Comparison of ENCODE assay signal across 10 mouse cellular contexts in the genomic region with DNA sequence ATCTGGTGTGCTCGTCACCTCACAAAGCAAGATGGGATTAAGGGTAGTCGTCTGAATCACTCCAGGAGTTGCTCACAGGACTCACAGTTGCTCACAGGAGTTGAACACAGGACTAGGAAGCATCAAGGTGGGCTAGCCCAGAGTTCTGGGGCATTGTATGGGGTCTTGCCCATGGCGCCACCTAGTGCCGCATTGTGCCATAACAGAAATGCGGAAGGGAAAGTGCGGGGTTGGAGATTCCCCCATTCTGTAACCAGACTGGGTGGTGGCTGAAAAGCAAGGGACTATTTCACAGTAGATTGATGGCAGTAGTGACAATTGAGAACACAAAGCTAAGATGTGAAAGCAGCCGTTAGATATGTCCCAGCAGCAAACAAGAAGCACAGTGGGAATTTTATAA. TPM values are rescaled to one million over a fixed set of nuclear protein-coding genes. Genes with fewer than 3 reads are reported as not detected.
ATAC-seq lines count a peak whose summit lies in the region.
"Had no signal": no experiment of that assay in that cellular context is flagged by ENCODE, and none has a peak within 500 bp of the region (broad histone marks: within the 10 kb centered on the region; RNA-seq: fewer than 3 reads in every experiment).

No protein-coding gene starts in this region.

- peak; percentile 53 for ATAC-seq in common myeloid progenitor, adult 5-6 weeks (replicated peaks; ENCODE audit: low read depth, poor library complexity, severe bottlenecking)
- peak; percentile 37 for ATAC-seq in erythroid progenitor cell, adult 5-6 weeks (replicated peaks; ENCODE audit: low FRiP score, poor library complexity, severe bottlenecking)
- ATAC-seq in hematopoietic stem cell, adult 5-6 weeks (replicated peaks in 1 of 2; ENCODE audit: insufficient read depth in 1 of 2, low FRiP score in 2 of 2, low TSS enrichment in 1 of 2, low read depth in 1 of 2, poor library complexity in 2 of 2, severe bottlenecking in 2 of 2): peak; percentile 52 to 60
- ATAC-seq in megakaryocyte progenitor cell, adult 5-6 weeks (replicated peaks; ENCODE audit: poor library complexity): peak; percentile 53
- peak; percentile 69 for ATAC-seq in neutrophil, adult 5-6 weeks (ENCODE audit: extremely low read depth, insufficient number of reproducible peaks, low FRiP score, poor library complexity, severe bottlenecking)

RNA-seq across cellular contexts. Expression of gene Entpd4b, which starts 12.5 kb away (rescaled TPM):
- total RNA-seq in common myeloid progenitor, adult 5-6 weeks (2017): 11.1 and 16.2 TPM in 2 replicates
- total RNA-seq in erythroid progenitor cell, adult 5-6 weeks (2015; ENCODE audit: low replicate concordance): 0.72 and 0.84 TPM in 2 replicates
- total RNA-seq in erythroid progenitor cell, adult 5-6 weeks (2017; ENCODE audit: low replicate concordance): 1.2 and 5.3 TPM in 2 replicates
- total RNA-seq in hematopoietic stem cell, adult 5-6 weeks (2017): 16.2 and 22.6 TPM in 2 replicates
- total RNA-seq in megakaryocyte progenitor cell, adult 5-6 weeks (2015): 6.3 and 9.7 TPM in 2 replicates
- 8.6 and 10.2 TPM in 2 replicates for total RNA-seq in megakaryocyte progenitor cell, adult 5-6 weeks (2017)
- 8.6 and 8.8 TPM in 2 replicates for total RNA-seq in neutrophil, adult 5-6 weeks (2017)

RNA-seq across cellular contexts. Expression of gene Gm27179, which starts 30.3 kb away (rescaled TPM):
- total RNA-seq in common myeloid progenitor, adult 5-6 weeks (2017): 0.29 TPM in 1 of 2 replicates, not detected in the other
- total RNA-seq in erythroid progenitor cell, adult 5-6 weeks (2015; ENCODE audit: low replicate concordance): not detected in 2 replicates
- total RNA-seq in erythroid progenitor cell, adult 5-6 weeks (2017; ENCODE audit: low replicate concordance): not detected in 2 replicates
- not detected in 2 replicates for total RNA-seq in hematopoietic stem cell, adult 5-6 weeks (2017)
- not detected in 2 replicates for total RNA-seq in megakaryocyte progenitor cell, adult 5-6 weeks (2015)
- total RNA-seq in megakaryocyte progenitor cell, adult 5-6 weeks (2017): not detected in 2 replicates
- 0.12 TPM in 1 of 2 replicates, not detected in the other for total RNA-seq in neutrophil, adult 5-6 weeks (2017)
- total RNA-seq: adrenal gland, adult 18-20 months; adrenal gland, postnatal 14 days; adrenal gland, postnatal 36 days; CH12.LX; G1E had no signal

RNA-seq across cellular contexts. Expression of gene Gm16867, which starts 39.5 kb away (rescaled TPM):
- total RNA-seq in common myeloid progenitor, adult 5-6 weeks (2017): 0.49 and 5.1 TPM in 2 replicates
- 388 and 391 TPM in 2 replicates for total RNA-seq in erythroid progenitor cell, adult 5-6 weeks (2015; ENCODE audit: low replicate concordance)
- total RNA-seq in erythroid progenitor cell, adult 5-6 weeks (2017; ENCODE audit: low replicate concordance): 203 and 274 TPM in 2 replicates
- total RNA-seq in hematopoietic stem cell, adult 5-6 weeks (2017): 2.9 and 8.7 TPM in 2 replicates
- 5.6 and 7.4 TPM in 2 replicates for total RNA-seq in megakaryocyte progenitor cell, adult 5-6 weeks (2015)
- 8.0 and 11.4 TPM in 2 replicates for total RNA-seq in megakaryocyte progenitor cell, adult 5-6 weeks (2017)
- total RNA-seq in neutrophil, adult 5-6 weeks (2017): 13.6 and 15.1 TPM in 2 replicates
- total RNA-seq: CH12.LX had no signal

Comparison
In these comparisons a context has a peak if more than half of its experiments do, and no peak if none do; other contexts are left out.
1. Peak in every context shown above with its lines: ATAC-seq.
2. RNA of gene Gm16867, which starts 39.5 kb away (total RNA-seq): 203 to 391 TPM in erythroid progenitor cell, adult 5-6 weeks; 13.6 to 15.1 TPM in neutrophil, adult 5-6 weeks, 2.9 to 8.7 TPM in hematopoietic stem cell, adult 5-6 weeks, 5.6 to 11.4 TPM in megakaryocyte progenitor cell, adult 5-6 weeks and 0.49 to 5.1 TPM in common myeloid progenitor, adult 5-6 weeks; every median in the first group is over 10 times any median in the second.